Mouse (Mus musculus): Measurements from ENCODE around the gene Srek1.
A peak's percentile ranks its signal among the peaks of the same experiment; 100 is the strongest.

The Srek1 gene

DNA sequence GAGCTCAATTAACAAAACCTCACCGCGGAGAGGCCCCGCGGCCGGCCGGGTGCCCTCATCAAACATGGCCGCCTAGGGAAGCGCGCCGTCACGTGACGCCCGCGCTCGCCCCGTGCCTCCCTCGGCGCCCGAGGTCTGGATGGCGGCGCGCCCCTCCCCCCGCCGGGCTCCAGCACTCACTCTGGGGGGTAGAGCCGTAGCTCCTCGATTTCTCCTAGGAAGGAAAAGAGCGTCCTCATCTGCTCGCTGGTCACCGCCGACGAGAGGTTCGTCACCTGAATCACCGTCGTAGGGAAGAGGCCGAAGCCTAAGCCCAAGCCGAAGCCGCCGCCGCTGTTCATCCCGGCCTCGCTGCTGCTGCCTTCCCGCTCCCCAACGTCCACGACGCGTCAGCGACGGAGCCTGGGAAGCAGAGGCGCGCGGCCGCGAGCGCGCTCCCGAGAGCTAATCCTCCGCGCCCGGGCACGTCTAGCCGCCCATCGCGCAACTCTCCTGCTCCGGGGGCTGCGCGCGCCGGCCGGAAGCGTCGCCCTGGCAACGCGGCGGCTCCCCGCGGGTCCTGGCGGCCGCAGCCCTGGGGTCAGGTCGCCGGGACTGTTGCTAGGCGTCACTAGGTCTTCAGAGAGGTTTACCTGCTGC is at the start of gene Srek1:
TSS of gene Srek1 (minus strand) at position 490 of the 639 bp plus-strand sequence.
- peak; percentile 98 for DNase-seq (ENCODE audit: inconsistent ontology term)

DNA sequence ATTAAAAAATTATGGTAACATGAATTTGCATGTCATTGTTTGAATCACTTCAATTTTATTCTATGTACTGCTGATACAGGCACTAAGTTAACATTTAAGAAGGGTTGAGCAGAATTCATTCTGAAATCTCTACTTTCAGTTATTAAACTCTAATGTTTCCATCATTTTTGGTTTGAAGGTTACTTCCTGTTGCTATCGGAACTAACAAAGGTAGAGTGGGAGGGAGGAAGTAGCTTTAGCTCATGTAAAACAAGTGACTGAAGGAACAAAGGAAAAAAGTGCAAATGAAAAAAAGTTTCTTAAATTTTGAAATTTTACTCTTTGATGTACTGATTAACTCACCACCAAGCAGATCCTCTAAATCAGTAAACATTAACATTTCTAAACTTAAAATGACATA is 47.9 kb upstream of the Srek1 start:
- no peak for DNase-seq (ENCODE audit: inconsistent ontology term)

DNA sequence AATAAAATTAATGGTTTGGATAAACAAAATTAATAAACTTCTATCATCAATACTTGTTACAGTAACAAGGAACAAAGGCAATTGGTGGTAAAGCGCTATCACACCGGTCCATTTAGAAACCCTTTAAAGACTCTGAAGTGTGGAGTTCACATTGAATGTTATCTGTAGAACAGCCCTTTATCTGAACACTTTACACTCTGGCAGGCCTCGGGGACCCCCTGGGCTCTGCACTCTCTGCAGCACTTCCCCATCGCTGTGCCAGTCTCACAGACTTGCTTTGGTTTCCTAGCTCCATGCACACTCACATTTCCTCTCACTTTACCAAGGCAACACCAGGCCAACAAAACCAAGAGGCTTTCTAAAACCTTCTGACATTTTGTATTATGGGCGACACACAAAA is 45.0 kb upstream of the Srek1 start:
- DNase-seq (ENCODE audit: inconsistent ontology term): no peak

DNA sequence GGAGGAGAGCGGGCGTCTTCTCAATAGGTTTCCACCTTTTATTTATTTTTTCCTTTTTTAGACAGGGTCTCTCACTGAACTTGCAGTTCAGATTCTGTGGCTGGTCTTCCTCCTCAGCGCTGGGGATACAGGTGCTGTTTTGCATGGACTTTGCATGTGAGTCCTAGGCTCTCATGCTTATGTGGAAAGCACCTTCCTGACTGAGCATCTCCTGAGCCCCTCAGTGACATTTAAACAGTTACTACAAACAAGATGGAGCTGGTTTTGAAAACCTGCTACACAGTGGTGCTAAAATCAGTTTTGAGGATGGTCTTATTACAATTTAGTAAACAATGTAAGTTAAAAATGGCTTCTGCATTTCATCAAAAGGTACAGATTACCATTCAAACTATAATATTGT is 43.5 kb upstream of the Srek1 start:
- DNase-seq (ENCODE audit: inconsistent ontology term): no peak

DNA sequence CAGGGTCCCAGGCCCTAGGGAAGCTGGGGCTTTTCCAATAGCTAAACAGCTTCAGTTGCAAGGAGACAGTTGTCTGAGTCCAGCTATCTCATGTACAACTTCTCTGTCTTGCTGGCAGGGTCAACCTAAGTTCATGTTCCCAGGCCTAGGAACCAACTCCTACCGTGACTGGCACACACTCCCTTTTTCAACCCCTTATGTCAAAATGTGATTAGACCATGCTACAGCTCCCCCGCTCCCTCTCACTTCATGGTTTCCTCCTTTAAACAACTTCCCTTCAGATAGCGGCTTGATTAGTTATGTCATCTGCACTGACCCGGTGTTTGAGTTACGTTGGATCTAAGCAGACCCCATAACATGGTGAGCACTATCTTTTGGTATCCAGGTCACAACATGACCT is 33.1 kb upstream of the Srek1 start:
- DNase-seq (ENCODE audit: inconsistent ontology term): no peak

DNA sequence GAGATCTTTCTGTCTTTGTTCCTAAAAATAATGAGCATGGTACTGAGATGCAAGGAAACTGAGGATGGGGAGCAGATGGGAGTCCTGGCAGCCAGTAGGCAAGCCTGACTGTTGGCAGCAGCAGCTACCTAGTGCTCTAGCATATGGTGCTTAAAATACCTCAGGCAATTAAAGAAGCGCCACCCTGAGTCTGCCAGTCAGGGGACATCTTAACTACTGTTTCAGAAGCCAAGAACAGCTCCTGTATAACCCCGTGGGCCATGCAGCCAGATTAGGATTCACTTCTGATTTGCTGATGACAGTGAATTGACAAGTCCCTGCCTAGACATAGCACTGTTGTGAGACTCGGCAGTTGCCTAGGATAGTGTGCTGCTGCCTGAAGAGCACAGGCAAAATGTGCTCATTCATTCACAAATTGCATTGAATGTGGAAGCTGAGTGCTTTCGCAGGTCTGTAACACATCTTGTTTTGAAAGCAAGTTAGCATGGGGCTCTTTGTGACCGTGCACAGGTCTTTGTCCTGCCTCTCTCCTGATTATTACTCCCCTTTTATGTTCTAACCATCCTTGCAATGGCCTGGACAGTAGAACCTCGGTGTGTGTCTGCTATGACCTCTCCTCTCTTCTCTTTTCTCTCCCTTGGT is 31.9 kb upstream of the Srek1 start:
- DNase-seq (ENCODE audit: inconsistent ontology term): no peak

DNA sequence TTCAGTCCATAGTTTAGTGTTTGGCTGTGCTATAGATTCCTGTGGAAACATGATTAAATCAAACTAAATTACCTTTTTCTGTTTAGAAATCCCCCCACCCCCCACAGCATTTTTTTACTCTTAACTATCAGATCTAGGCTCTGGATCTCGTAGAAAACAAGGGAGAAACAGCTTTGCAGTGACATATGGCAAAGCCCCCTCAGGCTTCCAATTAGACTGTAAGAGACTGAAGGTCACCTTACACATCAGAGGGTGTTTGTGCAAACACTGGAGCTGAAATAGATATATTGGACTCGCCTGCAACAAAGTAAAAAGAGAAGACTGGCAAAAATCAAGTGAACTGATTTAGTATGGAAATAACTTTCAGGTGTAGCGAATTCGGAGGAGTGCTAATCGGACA is 29.3 kb upstream of the Srek1 start:
- no peak for DNase-seq (ENCODE audit: inconsistent ontology term)

DNA sequence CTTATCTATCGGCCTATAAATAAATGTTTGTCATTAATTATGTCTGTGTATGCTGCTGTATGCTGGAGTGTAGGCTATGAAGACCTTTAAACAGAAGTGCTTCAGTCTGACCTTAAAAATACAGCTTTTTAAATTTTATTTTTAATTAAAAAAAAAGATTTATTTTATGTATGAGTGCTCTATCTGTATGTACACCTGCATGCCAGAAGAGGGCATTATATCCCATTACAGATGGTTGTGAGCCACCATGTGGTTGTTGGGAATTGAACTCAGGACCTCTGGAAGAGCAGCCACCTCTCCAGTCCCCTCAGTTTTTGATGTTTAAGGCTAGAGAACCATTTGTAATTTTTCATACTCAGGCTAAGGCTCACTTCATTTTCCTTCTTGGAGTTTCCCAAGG is 26.6 kb upstream of the Srek1 start:
- DNase-seq (ENCODE audit: inconsistent ontology term): no peak

DNA sequence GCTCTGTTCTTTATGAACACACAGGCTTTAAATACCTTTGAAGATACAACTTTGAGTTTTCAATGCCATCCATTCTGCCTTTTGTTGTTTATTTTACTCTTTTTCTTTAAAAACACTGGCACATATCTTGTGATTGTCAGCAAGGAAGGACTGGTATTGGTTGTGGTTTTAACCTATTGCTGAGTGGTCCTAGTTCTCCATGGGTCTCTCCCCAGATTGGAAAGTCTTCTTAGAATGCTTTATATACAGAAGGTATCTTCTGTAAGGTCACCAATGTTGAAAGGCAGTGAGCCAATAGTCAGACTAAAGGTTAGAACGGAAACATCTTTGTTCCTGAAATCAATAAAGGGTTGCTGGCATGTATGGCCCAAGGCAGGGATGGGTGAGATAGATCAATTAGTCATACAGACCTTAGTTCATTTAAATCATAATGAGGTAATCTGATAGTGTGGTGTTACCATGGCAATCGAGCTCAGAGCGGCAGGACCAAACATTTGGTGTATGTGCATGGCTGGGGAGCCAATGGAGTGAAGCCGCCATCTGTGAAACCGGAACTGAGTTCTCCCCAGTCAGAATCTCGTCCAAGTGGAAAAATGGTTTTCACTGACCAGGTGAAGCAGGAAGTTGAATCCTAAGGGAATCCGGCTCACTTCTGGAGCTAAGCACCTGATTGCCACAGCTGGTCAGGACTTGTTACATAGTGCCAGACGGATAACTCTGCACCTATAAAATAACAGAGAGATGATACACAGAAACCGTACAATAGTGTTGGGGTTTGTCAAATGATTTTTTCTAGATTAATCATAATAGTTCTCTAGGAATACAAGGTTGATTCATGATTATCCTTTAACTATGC is 20.5 kb upstream of the Srek1 start:
- no peak for DNase-seq (ENCODE audit: inconsistent ontology term)

DNA sequence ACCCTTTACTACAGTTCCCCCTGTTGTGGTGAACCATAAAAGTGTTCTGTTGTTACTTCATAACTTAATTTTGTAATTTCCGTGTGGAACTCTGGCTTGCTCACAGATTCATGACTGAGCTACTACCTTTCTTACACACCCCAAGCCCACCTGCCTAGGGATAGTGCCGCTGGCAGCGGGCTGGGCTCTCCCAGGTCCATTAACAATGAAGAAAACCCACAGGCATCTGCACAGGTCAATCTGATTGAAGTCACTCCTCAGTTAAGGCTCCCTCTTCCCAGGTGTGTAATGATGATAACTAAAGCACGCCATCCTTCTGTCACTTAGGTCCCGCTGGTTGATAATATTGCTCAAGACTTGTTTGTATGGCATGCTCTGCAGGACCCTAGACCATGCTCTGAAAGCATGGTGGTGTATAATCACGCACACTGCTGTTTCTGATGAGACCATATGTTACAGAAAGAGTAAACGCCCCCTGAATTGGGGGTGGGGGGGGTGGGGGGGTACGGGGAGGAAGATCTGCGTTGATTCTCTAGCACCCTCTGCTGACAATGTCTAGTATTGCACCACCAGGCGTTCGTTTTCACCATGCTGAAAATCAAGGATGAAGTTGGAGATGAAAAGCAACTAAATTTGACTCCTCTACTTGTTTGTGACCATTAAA is 5.6 kb upstream of the Srek1 start:
- DNase-seq (ENCODE audit: inconsistent ontology term): no peak

DNA sequence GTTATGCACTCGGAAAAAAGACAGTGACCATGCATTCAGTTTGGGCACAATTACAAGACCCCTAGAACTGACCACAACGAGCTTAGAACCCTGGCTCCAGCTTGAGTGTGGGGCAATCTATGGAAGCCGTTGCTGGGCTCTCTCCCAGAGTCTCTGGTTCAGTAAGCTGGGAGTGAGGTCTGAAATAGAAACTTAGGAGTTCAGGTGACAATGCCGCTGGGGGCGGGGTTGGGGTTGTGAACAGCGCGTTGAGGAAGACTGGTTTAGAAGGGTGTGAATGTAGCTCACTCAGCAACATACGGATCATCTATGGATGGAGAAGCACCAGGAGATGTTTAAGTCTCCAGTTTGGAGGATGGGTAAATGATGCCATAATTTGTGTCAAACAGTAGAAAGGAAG is 2.7 kb upstream of the Srek1 start:
- no peak for DNase-seq (ENCODE audit: inconsistent ontology term)

DNA sequence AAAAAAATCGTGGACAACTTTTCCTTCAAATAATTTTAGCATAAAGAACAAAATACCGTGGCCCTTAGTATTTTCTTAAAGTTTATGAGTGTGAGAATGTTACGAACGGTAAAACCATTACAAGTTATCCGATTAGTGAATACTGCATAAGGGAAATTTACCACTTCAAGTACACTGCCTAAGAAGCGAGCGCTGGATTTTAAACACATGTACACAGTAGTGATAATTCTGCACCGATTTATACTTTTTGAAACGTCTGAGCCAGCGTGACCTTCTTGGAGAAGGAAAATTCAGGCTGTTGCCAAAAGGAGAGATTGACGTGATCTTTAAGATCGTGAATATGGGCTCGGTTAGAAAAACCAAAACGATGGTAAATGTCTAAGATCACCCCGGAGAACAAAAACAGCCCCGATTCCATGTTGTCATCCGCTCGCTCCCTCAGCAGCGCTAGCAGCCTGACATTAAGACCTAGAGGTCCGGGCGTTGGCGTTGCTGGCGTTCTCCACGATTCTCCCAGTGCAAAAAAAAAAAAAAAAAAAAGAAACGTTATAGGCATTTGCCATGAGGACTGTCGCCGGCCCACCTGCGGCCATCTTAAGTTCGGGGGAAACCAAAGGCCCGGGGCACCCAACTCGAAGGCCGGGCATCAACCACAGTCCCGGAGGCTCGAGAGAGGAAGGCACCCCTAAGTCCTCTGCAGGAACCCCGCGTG is 845 bp downstream of the Srek1 start:
- DNase-seq (ENCODE audit: inconsistent ontology term): no peak

DNA sequence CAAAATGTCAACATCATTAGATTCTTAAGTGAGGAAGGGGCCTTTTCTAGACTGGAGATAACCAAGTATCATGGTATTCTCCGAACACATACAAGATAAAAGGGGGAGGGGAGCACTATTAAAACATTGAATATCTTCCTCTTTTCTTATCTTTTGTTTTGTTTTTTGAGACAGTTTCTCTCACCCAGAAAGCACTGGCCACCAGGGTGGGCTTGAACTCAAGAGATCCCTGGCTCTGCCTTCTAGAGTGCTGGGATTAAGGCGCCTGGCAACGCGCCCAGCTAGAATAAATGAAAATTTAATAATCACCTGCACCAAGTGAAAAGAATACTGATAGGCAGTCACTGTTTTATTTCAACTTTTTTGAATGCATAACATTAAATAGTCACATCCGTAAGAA is 1.5 kb downstream of the Srek1 start:
- DNase-seq (ENCODE audit: inconsistent ontology term): peak; percentile 8

DNA sequence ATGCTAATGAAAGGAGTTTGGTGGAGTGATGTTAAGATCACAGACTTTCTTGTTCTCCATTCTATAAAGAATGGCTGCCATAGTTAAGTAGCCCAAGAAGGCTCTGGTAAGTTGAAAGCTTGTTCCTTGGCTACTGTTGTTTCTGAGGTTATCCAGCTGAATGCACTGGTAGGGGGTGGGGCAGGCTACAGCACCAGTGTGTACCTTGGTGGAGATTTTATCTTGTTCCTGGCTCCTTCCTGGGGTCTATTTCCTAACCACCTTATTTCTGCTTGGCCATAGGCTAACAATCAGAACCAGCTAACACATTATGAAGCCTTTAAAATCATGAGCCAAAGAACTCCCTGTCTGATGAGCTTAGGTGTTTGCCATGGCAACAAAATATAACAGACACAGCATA is 3.6 kb downstream of the Srek1 start:
- DNase-seq (ENCODE audit: inconsistent ontology term): no peak

DNA sequence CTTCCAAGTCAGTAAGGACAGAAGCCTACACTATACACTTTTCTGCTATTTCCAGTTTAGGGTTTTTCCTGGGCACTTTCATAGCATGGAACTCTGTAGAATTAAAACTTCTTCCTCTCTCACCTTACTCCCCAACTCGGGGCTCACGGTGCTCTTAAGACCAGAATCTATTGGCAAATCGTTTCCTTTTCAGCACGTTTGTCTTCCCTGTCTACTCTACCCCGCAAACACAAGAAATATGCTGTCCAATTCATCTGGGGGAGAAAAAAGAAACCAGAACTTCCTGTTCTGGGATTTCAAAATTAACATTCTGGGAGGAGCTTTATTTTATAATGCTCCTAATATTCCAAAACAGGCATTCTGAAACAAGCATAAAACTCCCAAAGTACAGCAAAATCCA is 6.5 kb downstream of the Srek1 start:
- no peak for DNase-seq (ENCODE audit: inconsistent ontology term)

DNA sequence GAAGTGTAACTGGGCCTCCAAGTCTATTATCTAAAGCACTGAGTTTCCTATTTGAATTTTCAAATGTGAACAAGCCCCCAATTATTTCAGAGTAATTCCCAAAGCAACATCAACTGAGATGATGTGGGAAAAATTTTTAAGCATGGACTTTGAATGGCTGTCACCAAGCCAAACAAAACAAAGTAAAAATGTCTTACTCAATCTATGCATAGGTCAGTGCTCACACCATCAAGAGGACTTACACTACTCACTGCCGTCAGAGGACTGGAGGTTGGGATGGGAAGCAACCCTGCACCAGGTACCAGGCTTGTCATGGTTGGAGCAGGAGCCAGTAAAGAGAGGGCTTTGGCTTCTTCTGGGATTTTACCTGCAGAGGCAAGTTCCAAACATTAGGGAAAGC is 10.8 kb downstream of the Srek1 start:
- peak; percentile 68 for DNase-seq (ENCODE audit: inconsistent ontology term)

DNA sequence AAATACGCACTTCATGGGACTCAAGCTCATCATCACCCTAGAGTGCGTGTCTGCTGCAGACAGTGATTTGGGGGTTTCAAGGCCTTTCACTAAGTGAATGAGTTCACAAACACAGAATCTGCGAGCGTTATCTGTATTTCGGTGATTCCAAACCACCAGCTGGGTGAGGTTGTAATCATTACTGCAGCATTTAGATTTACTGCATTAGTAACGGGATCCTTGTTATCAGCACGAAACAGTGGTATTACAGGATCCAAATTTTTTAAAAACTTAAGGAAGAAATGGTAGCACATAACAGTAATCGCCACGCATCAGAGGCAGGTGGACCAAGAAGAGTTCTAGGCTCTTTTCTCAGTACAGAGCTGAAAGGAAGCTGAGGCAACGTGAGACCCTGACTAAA is 12.4 kb downstream of the Srek1 start:
- DNase-seq (ENCODE audit: inconsistent ontology term): no peak

DNA sequence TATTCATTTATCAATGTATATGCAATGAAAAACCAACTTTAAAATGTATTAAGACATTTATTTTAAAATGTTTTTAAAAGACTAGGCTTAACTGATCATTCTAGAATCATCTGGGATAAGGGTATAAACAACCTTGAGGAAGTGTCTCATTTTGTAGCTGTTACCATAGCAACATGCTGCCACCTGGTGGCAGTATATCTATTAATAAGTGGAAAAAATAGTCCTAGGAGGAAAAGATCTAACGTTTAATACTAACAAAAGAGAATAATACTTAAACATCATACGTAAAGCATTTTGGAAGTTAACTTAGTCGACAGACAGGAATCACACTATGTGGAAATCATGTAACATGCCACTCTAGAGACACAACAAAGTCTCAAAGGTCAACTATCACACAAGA is 23.0 kb downstream of the Srek1 start:
- DNase-seq (ENCODE audit: inconsistent ontology term): peak; percentile 8

DNA sequence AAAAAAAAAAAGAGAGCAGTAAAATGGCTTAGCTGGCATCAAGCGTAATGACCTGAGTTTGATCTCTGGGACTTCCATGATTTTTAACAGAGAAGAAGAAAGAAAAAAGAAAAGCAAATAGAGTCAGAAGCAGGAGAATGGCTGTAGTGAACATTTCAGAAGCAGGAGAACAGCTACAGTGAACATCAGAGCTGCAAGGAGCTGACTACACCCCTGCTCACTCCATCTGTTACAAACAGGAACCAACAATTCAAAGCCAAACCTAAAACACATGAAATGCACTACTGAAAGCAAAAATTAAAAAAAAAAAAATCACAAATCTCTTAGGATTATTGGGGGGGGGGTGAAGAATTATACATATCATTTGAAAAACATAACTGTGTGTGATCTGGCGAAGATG is 28.7 kb downstream of the Srek1 start:
- DNase-seq (ENCODE audit: inconsistent ontology term): no peak

DNA sequence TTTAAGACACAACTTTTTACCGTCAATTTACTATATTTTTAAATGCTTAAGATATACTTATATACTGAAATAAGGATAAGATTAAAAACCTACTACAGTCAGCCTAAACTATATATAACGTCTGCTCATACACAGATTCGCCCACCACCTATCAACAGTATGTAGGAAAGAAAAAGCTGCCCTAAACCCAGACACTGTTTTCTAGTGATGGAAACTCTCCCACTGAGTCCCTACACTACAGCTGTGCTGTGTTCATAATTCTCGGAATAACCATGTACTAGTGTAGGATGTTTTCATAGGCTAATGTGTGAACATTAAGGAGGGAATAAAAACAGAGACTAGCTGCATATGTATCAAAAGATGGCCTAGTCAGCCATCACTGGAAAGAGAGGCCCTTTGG is 29.2 kb downstream of the Srek1 start:
- no peak for DNase-seq (ENCODE audit: inconsistent ontology term)

DNA sequence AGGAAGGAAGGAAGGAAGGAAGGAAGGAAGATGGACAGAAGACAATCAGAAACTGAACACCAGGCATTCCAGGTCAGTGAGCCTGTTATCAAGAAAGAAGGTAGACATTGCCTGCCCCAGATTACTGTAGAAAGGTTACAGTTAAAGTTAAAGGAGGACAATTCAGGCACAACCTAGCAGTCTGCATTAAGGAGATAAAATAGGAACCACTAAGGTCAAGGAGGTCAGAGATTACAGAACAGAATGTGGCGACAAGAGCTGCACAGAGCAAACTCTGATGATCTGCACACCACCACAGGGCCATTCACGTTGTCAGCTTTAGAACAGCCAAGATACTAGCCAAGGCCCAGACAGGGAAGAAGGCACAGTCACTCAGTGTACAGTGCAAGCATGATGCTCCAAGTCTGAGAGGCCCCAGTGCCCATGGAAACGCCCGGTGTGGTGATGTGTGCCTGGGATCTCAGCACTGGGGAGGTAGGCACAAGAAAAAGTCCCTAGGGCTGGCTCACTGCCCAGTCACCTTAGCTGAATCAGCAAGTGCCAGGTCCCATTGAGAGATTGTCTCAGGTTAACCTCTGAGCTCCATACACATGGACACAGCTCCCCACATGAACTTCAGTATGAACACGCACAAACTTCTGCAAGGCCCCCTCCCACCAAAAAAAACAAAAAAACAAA is 38.9 kb downstream of the Srek1 start:
- DNase-seq (ENCODE audit: inconsistent ontology term): no peak

Measured in Muller cell, postnatal 12 days (primary cell).